Mouse (Mus musculus): ENCODE measurements at regions not wholly inside any gene's neighbourhood (a gene's known extent, or its start where the extent isn't known, plus 50 kb on each side); places are given as distances from the start of the nearest gene placed in this dataset.

DNA sequence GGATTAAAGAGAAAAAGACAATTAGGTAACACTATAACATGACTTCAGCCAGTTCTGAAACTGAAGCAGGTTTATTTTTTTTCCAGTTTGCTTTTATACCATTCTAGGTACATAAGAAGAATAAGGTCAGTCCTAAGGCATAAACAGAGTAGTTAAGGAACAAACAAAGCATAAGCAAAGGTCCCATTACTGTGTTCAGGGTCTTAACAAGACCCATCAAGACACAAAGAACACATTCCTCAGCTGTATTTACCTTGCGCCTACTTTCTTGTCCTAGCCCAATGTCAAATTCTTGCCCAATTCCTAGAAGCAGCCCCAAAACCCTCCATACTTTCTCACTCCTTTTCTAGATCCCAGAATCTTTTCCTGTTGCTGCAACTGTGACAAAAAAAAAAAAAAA, 230.8 kb downstream of the Sp3 start:
- no peak for DNase-seq (ENCODE audit: extremely low read depth, insufficient read length, low spot score)

DNA sequence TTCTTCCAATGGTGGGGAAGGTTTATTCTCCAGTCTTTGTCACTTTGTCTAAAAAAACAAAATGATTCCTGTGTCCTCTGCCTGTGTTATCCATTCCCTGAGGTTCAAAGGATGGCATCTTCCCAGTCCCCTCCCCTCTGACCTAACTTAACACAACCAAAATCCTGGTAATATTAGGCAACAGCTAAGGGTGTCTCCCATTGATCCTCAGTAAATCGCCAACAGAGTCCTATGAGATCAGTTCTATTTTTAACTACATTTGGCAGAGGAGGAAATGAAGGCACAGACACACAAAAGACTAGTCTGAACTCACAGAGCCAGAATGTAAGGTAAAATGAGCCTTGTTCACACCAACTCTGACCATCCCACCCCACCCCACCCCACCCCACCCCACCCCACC, 228.8 kb downstream of the Sp3 start:
- DNase-seq (ENCODE audit: extremely low read depth, insufficient read length, low spot score): no peak

DNA sequence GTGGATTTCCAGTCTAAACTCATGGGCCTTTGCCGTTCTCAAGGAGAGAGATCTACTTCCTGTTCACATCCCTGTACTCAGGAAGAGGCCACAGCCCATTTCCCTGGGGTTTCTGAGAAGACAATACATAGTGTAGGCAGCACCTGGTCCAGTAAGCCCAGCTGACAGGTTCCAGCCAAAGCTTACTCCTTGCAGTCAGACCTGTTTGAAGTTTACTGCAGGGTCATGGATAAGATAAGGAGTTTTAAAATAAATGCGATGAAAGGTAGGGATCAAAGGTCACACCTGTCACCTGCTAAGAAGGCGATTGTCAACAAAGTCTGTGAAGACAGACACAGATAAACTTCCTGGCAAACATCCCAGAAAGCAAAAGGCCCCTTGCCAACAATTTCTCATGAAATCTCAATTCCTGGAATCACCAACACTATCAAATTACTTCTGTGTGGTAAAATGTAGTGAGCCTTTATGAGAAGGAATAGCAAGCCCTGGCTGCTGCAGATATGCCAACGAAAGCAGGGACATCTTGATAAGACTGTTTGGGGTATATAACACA, 227.5 kb downstream of the Sp3 start:
- no peak for DNase-seq (ENCODE audit: extremely low read depth, insufficient read length, low spot score)

DNA sequence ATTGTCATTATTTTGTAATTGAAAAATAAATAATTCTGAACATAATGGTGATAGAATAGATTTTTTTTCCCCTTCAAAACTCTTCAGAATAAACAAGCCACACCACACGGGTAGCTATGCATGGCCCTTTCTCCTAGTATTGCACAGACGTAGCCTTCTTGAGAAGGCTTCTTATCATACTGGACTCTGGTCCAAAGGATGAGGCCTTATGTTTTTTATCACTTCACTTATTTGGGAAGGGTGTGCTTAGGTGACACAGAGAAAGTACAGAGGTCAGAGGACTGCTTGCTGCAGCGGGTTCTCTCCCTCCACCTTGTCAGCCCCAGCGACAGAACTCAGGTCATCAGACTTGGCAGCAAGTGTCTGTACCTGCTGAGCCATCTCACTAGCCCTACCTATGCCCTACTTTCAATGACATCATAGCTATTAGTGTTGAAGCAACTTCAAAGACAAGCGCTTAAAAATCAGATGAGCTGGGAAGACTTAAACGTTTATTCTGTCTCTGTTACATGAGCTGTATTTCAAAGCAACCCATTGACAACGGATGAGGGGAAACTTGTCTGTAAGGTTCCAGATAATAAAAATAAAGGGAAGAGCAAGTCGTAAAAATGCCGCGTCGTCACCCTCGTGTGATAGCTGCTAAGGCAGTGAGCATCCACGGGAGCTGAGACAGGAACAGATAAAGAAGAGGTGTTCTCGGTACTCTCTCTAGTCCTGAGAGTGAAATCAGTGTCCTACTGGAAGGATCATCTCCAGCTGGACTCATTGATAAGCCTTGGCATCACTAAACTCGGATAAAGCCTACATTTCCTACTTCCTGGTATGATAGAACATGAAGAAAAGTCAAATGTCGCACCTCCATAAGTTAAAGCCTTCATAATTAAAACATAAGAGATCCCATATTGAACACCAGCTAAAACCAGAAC, 226.2 kb downstream of the Sp3 start:
- no peak for DNase-seq (ENCODE audit: extremely low read depth, insufficient read length, low spot score)

DNA sequence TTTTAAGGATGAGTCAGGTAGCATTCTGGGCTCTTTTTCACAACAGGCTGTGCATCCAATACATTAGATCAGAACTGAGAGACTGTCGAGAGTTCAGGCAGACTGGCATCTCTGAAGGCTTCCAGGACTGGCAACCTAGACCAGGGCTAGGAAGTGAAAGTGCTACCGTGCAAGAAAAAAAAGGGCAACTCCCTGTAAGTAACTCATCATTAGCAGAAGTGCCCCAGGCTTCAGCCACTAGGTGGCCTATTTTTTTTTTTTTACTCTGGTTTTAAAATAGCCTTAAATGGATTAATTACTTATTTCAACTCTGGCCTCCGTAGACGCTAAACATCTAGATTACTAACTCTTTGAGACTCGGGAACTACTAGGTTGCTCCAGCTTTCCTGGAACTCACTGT, 216.8 kb downstream of the Sp3 start:
- no peak for DNase-seq (ENCODE audit: extremely low read depth, insufficient read length, low spot score)

DNA sequence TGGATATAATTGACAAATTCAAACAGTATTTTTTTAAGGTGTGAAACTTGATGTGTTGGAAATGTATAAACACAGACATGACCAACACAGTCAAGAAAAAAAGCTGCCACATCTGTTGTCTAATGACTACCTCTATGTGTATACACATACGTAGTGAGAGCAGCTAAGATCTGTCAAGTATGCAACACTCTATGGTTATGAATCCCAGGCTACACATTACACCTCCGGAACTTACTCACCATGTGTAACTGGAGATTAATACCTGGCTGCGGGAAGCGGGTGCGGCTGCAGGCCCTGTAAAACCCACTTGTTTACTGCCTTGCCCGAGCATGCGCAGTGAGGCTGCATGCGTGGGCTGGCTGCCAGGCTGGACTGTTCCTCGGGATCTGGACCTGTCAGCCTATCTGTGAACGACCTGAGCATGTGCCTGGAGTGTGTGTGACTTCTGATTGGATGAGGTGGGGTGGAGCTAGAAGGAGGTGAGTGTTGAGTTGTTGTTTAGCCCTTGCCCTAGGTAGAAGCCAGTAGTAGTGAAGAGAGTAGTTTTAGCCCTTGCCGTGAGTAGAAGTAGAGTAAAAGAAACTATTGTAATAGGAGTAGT, 211.1 kb downstream of the Sp3 start:
- DNase-seq (ENCODE audit: extremely low read depth, insufficient read length, low spot score): no peak

DNA sequence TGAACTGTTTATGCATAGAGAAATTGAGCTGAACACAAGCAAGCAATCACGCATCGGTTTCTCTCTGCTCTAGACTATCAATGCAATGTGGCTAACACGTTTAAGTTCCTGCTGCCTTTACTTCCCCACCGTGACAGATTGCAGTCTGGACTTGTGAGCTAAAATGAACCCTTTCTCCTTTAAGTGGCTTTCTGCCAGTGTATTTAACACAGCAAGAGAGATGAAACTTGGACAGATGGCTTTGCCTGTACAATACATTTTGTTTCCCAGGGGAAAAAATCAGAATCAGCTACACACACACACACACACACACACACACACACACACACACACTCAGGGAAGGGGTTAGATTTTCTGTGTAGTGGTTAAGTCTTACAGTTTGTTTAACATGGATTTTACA, 206.8 kb downstream of the Sp3 start:
- DNase-seq (ENCODE audit: extremely low read depth, insufficient read length, low spot score): no peak

DNA sequence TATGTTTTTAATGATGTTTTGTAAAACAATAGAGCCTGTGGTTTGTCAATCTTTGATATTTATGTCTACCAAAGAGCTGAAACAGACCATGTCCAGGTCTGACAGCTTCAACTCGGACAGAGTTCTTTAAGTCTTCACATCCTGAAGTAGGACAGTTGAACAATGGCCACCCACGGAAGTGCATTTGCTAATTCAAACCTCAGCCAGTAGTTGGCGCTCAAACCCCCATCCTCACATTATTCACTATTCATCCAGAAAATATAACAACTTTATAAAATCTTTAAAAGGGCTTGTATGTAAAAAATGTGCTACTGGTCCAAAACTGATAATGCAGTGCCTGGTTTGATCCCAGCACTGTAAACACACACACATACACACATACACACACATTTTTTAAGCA, 202.9 kb downstream of the Sp3 start:
- DNase-seq (ENCODE audit: extremely low read depth, insufficient read length, low spot score): no peak

DNA sequence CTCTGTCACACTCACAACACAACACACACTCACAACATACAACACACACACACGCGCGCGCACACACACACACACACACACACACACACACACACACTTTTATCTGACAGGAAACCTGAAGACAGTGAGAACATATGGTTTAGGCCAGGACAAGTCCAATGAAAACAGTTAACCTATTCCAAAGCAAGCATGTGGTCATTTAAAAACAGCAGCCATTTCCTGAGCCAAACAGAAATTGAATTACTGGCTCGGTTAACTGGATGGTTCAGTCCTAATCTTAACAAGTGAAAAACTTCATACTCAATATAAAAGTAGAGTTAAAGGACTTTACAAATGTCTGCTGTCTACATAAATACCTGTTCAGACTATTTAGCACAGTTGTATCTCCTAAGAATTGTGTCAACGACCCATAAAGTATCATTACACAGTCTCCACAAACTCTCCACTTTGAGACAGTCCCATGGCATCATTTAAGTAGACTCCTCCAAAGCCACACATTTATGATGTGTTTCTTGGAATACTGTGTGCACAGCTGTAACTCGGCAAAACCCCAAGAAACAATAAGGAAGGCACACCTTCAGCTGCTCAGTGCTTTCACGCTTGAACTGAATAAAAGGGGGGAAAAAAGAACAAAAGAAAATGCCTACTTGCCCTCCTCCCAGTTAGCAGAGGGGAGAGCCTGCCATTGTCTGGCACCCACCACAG, 202.3 kb downstream of the Sp3 start:
- DNase-seq (ENCODE audit: extremely low read depth, insufficient read length, low spot score): no peak

DNA sequence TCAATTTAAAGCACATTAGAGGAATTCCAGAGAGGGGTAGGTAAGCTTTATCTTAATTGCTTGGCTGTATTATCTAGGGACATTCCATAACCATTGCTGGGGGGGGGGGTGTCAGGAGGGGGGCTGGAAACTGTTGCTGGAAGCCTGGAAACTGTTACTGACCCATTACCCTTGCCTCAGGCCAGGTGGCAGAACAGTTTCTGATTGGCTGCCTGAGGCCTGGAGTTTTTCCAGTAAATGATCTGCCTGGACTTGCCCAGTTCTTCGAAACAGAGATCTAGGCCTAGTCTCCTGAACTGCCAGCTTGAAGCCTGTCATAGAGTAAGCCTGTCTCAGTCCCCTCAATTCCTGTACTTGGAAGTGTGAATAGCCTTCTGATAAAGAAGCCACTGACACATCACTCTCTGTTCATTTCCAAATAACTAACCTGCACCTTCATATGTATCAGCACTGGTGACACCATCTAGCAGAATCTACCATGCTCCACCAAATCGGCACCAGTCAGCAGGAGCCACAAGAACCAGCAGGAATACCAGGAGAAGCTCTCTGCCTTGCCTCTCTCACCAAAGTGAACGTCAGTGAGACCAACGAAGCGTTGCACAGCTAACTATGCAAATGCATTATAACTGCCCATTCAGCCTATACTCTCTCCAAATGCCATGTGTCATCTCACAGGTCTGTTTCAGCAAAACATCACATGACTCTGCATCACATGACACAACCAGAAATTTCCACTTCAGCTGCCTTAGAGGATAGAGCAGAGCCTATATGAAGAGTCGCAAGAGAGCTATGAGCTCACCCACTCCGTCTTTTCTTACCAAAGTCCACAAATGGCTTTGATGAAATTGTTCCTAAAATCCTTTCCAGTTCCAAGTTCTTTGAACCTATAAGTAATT, 200.7 kb downstream of the Sp3 start:
- DNase-seq (ENCODE audit: extremely low read depth, insufficient read length, low spot score): no peak

DNA sequence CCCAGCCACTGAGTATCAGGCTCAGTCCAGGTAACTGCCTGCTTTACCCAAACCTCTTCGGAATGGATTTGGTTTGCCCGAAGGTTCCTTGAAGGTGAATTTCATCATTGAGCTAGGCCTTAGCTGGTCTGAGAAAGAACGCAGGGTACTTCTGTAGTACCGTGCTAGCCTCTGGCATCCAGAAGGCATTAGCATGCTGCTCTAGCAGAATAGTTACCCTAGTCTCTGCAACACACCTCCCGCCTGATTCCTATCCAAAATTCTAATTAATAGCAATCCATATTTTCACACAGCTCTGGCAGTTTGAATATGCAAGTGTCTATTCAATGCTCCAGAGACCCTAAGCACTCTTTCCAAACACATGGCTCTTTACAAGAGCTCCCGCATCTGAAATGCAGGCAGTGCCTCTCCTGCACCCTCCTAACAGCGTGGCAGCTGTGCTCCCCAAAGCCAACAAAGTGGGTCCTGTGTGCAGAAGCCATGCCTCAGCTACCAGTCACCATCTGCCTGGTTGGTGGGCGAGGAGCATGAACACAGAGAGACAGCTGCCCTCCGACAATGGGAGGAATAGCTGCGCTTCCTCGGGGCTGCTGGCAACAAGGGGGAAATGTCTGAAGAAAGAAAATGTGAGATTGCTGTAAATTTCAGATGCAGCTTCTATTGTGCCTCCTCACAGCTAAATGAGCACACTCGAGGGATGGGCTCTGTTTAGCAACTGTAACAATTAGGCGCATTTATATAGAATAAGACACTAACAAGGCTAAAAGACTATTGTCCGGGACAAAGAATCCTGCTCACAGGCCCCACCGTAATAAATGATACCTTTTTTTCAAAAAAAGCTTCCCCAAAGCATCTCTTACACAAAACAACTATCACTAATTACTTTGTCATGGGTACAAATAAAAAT, 198.6 kb downstream of the Sp3 start:
- no peak for DNase-seq (ENCODE audit: extremely low read depth, insufficient read length, low spot score)

DNA sequence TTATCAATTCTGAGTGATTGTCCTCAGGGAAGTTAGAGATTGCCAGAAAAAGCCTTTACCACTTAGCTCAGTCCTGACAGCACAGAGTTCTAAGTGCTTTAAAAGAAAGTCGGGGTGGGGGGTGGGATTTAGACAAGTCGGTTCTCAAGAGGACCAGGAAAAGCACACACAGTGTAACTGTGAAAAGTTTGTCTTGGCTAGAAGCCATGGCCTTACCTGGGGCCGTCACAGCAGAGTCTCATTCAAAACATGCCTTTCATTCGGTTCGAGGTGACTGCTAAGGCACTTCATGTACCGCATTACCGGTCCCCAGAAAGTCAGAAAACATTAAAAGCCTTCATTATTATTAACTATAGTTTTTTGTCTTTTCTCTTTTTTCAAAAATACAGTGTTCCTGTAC, 197.9 kb downstream of the Sp3 start:
- DNase-seq (ENCODE audit: extremely low read depth, insufficient read length, low spot score): no peak

DNA sequence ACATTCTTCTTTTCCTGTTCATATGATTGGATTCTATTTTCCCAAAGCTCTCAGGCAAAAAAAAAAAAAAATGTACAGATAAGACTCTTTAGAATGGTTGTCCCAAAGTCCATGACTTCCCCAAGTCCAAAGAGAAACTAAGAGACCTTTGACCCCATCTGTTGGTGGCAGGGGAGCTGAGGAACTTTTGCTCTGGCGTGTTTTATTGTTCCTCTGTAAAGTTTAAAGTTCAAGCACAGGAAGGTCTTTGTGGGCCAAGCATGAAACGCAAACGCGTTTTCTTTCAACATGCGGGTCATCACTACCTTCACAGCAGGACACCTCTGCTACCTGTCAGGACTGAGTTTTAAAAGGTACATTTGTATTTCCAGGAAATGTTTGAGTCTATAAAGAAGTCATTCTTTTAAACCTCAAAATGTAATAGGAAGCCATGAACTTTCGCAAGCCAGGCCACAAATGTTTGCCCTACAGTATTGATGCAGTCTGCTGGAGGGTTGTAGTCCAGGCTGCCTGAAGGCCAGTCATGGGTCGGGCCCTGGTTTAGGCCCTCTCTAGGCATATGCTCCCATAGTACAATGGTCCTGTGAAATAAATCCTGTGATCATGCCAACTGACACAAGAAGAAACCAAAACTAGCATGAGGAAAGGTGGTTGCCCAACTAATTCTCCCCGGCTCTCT, 194.7 kb downstream of the Sp3 start:
- no peak for DNase-seq (ENCODE audit: extremely low read depth, insufficient read length, low spot score)

DNA sequence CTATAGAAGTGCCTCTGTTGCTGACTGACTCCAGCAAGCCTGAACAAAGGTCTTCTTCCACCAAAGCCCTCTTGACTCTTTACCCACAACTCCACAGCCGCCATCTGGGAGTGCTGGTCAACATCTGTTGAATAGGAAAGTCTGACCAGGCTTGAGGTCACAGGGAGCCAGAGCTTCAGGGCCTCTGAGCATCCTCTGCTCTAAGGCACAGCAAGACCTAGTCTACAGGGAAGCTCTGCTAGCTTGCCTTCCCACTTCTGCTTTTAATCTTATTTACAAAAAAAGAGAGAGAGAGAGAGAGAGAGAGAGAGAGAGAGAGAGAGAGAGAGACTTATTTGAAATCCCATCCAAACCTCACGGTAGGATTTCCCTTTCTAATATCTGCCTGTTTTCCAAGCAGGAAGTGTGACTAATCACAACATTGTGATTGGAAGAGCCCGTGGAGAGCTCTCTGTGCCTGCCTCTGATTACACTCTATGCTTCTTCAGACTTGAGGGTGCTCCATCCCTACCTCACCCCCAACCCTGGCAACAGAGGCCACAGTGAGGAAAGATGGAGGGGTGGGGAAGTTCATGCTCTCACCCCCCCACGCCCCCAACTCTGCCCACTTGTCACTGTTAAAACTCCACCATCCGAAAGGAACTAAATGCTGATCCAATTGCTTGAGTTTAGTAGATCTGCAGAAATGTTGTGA, 194.1 kb downstream of the Sp3 start:
- no peak for DNase-seq (ENCODE audit: extremely low read depth, insufficient read length, low spot score)

DNA sequence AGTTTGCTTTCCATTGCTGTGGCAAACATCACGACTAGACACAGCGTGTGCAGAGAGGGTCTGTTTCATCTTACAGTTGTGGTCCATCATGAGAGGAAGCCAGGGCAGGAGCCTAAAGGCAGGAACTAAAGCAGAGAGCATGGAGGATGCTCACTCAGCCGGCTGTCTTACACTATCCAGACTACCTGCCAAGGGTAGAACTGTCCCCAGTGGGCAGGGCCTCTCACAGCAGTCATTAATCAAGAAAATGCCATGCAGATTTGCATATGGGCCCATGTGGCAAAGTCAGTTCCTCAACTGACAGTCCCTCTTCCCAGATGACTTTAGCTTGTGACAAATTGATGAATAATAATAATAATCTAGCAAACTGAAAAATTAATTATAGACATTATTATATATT, 192.6 kb downstream of the Sp3 start:
- DNase-seq (ENCODE audit: extremely low read depth, insufficient read length, low spot score): no peak

DNA sequence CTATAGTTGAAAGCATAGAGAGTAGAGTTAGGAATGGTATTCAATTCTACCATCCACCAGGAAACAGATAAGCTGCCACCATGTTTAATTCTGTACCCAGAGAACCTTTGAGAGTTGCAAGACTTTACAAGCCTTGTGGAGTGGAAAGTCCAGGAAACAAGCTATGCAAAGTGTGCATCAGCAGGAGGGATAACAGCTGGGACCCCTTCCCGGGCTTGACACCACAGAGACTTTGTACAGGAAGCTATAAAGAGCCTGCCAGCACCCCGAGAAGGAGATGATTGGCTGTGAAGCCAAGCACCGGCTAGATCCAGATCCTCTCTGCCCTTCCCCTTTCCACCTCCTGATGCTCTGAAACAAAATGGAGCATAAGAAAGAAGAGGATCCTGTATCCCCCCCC, 188.8 kb downstream of the Sp3 start:
- DNase-seq (ENCODE audit: extremely low read depth, insufficient read length, low spot score): no peak

DNA sequence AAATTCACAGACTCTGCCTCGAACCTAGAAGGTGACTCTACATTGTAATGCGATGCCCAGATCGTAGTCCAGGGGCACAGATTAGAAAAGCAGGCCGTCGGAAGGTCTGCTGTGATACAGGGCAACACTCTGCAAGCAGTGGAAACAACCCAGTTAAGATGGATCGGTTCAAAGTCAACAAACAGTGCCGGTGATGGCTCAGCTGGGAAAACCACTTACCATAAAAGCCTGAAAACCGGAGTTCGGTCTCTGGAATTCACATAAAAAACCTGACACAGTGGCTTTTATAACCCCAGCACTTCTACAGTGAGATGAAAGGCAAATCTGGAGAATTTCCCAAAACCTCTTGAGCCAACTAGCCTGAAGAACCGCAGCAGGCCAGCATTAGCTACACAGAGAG, 186.8 kb downstream of the Sp3 start:
- DNase-seq (ENCODE audit: extremely low read depth, insufficient read length, low spot score): no peak

DNA sequence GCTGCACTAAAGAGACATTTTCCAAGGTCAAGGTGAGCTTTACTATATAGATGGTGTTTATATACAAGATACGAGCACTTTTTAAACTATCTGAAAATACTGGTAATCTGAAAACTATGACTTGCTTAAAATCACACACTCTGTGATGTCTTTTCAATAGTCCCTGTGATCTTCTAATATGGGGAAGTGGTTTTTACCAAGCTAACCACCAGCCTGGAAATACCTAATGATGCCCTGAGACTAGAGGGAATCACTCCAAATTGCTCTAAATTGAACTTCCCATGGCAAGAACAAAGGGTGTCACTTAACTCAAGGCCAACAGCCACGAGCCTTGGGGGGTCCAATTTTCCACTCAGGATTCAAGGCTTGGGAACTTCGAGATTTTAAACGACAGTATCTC, 185.7 kb downstream of the Sp3 start:
- DNase-seq (ENCODE audit: extremely low read depth, insufficient read length, low spot score): no peak
